Mouse (Mus musculus) liver, adult 2 months (tissue): Measurements from ENCODE around the gene Ptprn2. TPM values are rescaled to one million over a fixed set of nuclear protein-coding genes. Genes with fewer than 3 reads are reported as not detected.
A peak's percentile ranks its signal among the peaks of the same experiment; 100 is the strongest.

Experiments
- DNase-seq: peaks from one replicate; pipeline ENCODE4 v3.0.0-alpha.2; 2011; ENCODE audit warnings: low read depth, low spot score; ENCODE audit errors: extremely low read depth
- H3K27ac ChIP-seq: fragments of 200-500 bp; replicated peaks from 2 replicates; pipeline ENCODE4 v1.5.1; 2012; ENCODE audit warnings: low read depth, mild to moderate bottlenecking, control low read depth, inconsistent platforms, low read length; ENCODE audit not compliant: insufficient read depth
- H3K27me3 ChIP-seq: fragments of 200-500 bp; 2 replicates; pipeline ENCODE4 v1.6.1; 2012; ENCODE audit warnings: mild to moderate bottlenecking, moderate library complexity, low read length, inconsistent platforms; ENCODE audit not compliant: control insufficient read depth, insufficient read depth
- H3K36me3 ChIP-seq: fragments of 200-500 bp; 2 replicates; pipeline ENCODE4 v1.6.1; 2012; ENCODE audit warnings: low read length, inconsistent platforms; ENCODE audit not compliant: control insufficient read depth, insufficient read depth
- H3K4me1 ChIP-seq: fragments of 200-500 bp; 2 replicates; pipeline ENCODE4 v1.6.1; 2011; ENCODE audit warnings: low read length; ENCODE audit not compliant: control insufficient read depth, insufficient read depth
- H3K4me3 ChIP-seq: fragments of 200-500 bp; 2 replicates; pipeline ENCODE4 v1.5.1; 2011; ENCODE audit warnings: low read depth, mild to moderate bottlenecking, control low read depth, low read length, moderate library complexity; ENCODE audit not compliant: insufficient read depth
- H3K79me2 ChIP-seq: fragments of 200-500 bp; 2 replicates; pipeline ENCODE4 v1.6.1; 2012; ENCODE audit warnings: inconsistent platforms, mild to moderate bottlenecking, low read length, moderate library complexity; ENCODE audit not compliant: control insufficient read depth, insufficient read depth
- H3K9ac ChIP-seq: fragments of 200-500 bp; 2 replicates; pipeline ENCODE4 v1.6.1; 2012; ENCODE audit warnings: low read depth, mild to moderate bottlenecking, control low read depth, inconsistent platforms, low read length
- CTCF ChIP-seq: fragments of 200-500 bp; IDR thresholded peaks from 2 replicates; pipeline ENCODE4 v1.5.1; 2011; ENCODE audit warnings: low read depth, low read length, control low read depth
- POLR2A ChIP-seq: fragments of 200-500 bp; IDR thresholded peaks from 2 replicates; pipeline ENCODE4 v1.6.1; 2011; ENCODE audit warnings: low read length, control low read depth; ENCODE audit not compliant: insufficient read depth; ENCODE audit errors: extremely low read depth
- WGBS: fragments of 180-500 bp; shearing (Covaris S2); methylation state at CpG from one replicate; pipeline ENCODE4 v1.1.7; 2018; 5-methylcytosine and 5-hydroxymethylcytosine counted together
- polyA plus RNA-seq: library from polyadenylated mRNA; depleted of rRNA; stranded (reverse); fragments of >200 nt; gene quantifications from 2 replicates; pipeline ENCODE4 v1.2.3, GENCODE M21; 2012
- total RNA-seq: library from RNA; depleted of rRNA; stranded (reverse); fragments of >200 nt; gene quantifications from 2 replicates; pipeline ENCODE4 v1.2.3, GENCODE M21; 2014

Gene Ptprn2
- total and polyA plus RNA-seq, 2 experiments, result 0.06 TPM; not detected in 1

- Histone ChIP-seq H3K36me3 (no peaks in the 10 kb centered on the region), H3K4me1 (no peaks in the 10 kb centered on the region), H3K27ac (no peak overlapping the region), H3K79me2 (no peaks in the 10 kb centered on the region), H3K27me3 (no peaks in the 10 kb centered on the region), H3K9ac (no peak overlapping the region), H3K4me3 (no peak overlapping the region)
- DNase-seq, result no peak
- 67% methylated on average over 3 of the region's 3 CpGs for WGBS
- TF ChIP-seq CTCF (no peak), POLR2A (no peak)
Observed at GRCm38 (mm10) chr12:116474676-116475075, 10.8 kb upstream of the Ptprn2 start.

DNA sequence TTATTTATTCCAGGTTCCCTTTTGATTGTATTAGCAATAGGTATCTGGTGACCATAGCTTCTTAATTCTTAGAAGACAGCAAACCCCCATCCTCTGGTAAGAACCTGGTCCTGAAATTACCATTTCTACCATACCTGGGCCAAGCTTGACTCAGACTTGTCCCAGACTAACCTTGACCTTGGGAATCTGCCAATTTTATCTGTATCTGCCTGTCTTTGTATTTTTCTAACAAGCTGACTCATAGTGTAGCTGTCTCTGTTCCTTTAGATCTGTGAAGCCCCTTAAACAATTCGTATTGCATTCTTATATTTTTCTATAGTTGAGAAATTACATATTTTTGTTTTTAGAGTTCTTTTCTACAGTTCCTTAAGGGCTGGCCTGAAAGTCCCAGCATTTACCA is 6.7 kb upstream of the Ptprn2 start:
- whole genome bisulfite sequencing, result 51% methylated on average over 1 of the region's 1 CpGs
- Histone ChIP-seq H3K27ac (no peak overlapping the region), H3K27me3 (no peaks in the 10 kb centered on the region), H3K79me2 (no peaks in the 10 kb centered on the region), H3K36me3 (no peaks in the 10 kb centered on the region), H3K4me3 (no peak overlapping the region), H3K9ac (no peak overlapping the region), H3K4me1 (no peaks in the 10 kb centered on the region)
- DNase-seq, result peak; percentile 7
- no peak for TF ChIP-seq CTCF
- no peak for TF ChIP-seq POLR2A

GRCm38 (mm10) chr12:116481921-116482320 is 3.6 kb upstream of the Ptprn2 start:
- Histone ChIP-seq H3K9ac (no peak overlapping the region), H3K79me2 (no peaks in the 10 kb centered on the region), H3K4me1 (no peaks in the 10 kb centered on the region), H3K36me3 (no peaks in the 10 kb centered on the region), H3K27ac (no peak overlapping the region), H3K4me3 (no peak overlapping the region), H3K27me3 (peaks cover 8% of the 10 kb centered on the region)
- TF ChIP-seq POLR2A (no peak), CTCF (no peak)
- DNase-seq, result no peak
- WGBS, result 88% methylated on average over 1 of the region's 1 CpGs

- Histone ChIP-seq H3K4me3 (no peak overlapping the region), H3K36me3 (no peaks in the 10 kb centered on the region), H3K9ac (no peak overlapping the region), H3K4me1 (no peaks in the 10 kb centered on the region), H3K27me3 (peaks cover 13% of the 10 kb centered on the region), H3K27ac (no peak overlapping the region), H3K79me2 (no peaks in the 10 kb centered on the region)
- DNase-seq, result no peak
- TF ChIP-seq CTCF (no peak), POLR2A (no peak)
- WGBS, result 21% methylated on average over 2 of the region's 2 CpGs
Observed at GRCm38 (mm10) chr12:116483581-116483980, 1.9 kb upstream of the Ptprn2 start.

- Histone ChIP-seq H3K27ac (no peak overlapping the region), H3K9ac (no peak overlapping the region), H3K4me3 (no peak overlapping the region), H3K4me1 (no peaks in the 10 kb centered on the region), H3K79me2 (no peaks in the 10 kb centered on the region), H3K36me3 (no peaks in the 10 kb centered on the region), H3K27me3 (peaks cover 13% of the 10 kb centered on the region)
- DNase-seq, result no peak
- TF ChIP-seq POLR2A (no peak), CTCF (no peak)
- 66% methylated on average over 8 of the region's 8 CpGs for WGBS
Observed at GRCm38 (mm10) chr12:116484991-116485390, 529 bp upstream of the Ptprn2 start.

DNA sequence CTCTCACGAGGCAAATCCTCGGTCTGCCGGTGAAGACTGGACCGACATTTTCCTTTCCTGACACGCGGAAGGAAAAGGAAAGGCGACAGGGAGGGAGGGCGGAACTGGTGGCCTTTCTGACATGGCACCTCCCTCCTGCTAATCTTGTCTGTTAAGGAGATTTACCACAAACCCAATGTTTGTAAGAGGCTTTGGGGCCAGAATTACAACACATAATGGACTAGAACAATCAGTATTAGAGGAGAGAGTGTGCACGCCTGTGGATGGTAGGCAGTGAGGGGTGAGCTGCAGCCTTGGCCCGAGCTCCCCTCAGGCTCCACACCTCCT is 847 bp downstream of the Ptprn2 start:
- Histone ChIP-seq H3K27me3 (peaks cover 13% of the 10 kb centered on the region), H3K79me2 (no peaks in the 10 kb centered on the region), H3K9ac (no peak overlapping the region), H3K4me1 (no peaks in the 10 kb centered on the region), H3K4me3 (peak overlapping the region; percentile 49), H3K36me3 (no peaks in the 10 kb centered on the region), H3K27ac (no peak overlapping the region)
- DNase-seq, result no peak
- TF ChIP-seq POLR2A (no peak), CTCF (no peak)
- 11% methylated on average over 10 of the region's 10 CpGs for WGBS
